8 mouse cellular contexts compared by ENCODE assay signal in genomic region chr3:87960586-87961191, GRCm38 (mm10). TPM values are rescaled to one million over a fixed set of nuclear protein-coding genes. Genes with fewer than 3 reads are reported as not detected.
DNase-seq lines count a peak whose midpoint lies in the region; ATAC-seq and TF ChIP-seq lines count a peak whose summit lies in the region.

No protein-coding gene starts in this region.

- no peaks in the 10 kb centered on the region for H3K36me3 ChIP-seq in embryonic facial prominence, embryonic 15.5 days
- no peaks in the 10 kb centered on the region for H3K36me3 ChIP-seq in kidney, embryonic 14.5 days (ENCODE audit: control insufficient read depth, insufficient read depth, low read length)
- H3K36me3 ChIP-seq in limb, embryonic 14.5 days (ENCODE audit: control insufficient read depth, insufficient read depth, low read length): no peaks in the 10 kb centered on the region
- no peaks in the 10 kb centered on the region for H3K36me3 ChIP-seq in midbrain, postnatal 0 days (ENCODE audit: insufficient read depth, low read length)

- no peak overlapping the region for H3K4me3 ChIP-seq in bone marrow, adult 2 months (replicated peaks; ENCODE audit: control insufficient read depth, low read depth, low read length)
- peak overlapping the region; percentile 45 for H3K4me3 ChIP-seq in embryonic facial prominence, embryonic 15.5 days (replicated peaks)
- peak overlapping the region; percentile 46 for H3K4me3 ChIP-seq in kidney, embryonic 14.5 days (ENCODE audit: low read length)
- peak overlapping the region; percentile 33 for H3K4me3 ChIP-seq in limb, embryonic 14.5 days (replicated peaks; ENCODE audit: low read length)
- peak overlapping the region; percentile 42 for H3K4me3 ChIP-seq in midbrain, postnatal 0 days (ENCODE audit: low read depth, low read length)

- no peaks in the 10 kb centered on the region for H3K4me1 ChIP-seq in bone marrow, adult 2 months (ENCODE audit: control insufficient read depth, insufficient read depth, low read length)
- H3K4me1 ChIP-seq in embryonic facial prominence, embryonic 15.5 days: peaks cover 33% of the 10 kb centered on the region
- H3K4me1 ChIP-seq in kidney, embryonic 14.5 days (ENCODE audit: control insufficient read depth, insufficient read depth, low read length): peaks cover 25% of the 10 kb centered on the region
- H3K4me1 ChIP-seq in limb, embryonic 14.5 days (ENCODE audit: control insufficient read depth, insufficient read depth, low read length): peaks cover 29% of the 10 kb centered on the region
- no peaks in the 10 kb centered on the region for H3K4me1 ChIP-seq in midbrain, postnatal 0 days (ENCODE audit: insufficient read depth, low read length)

- peak overlapping the region; percentile 28; the same call in 1 of the 2 replicates for H3K9ac ChIP-seq in embryonic facial prominence, embryonic 15.5 days
- H3K9ac ChIP-seq in kidney, embryonic 14.5 days (ENCODE audit: low read depth, low read length): peak overlapping the region; percentile 75
- H3K9ac ChIP-seq in limb, embryonic 14.5 days (ENCODE audit: low read depth, low read length, severe bottlenecking): peak overlapping the region; percentile 51
- peak overlapping the region; percentile 55 for H3K9ac ChIP-seq in midbrain, postnatal 0 days (replicated peaks; ENCODE audit: low read length, poor library complexity, severe bottlenecking)

- peak; percentile 76 for TF ChIP-seq CTCF in bone marrow, adult 2 months (IDR thresholded peaks at IDR 0.05; ENCODE audit: control insufficient read depth, insufficient read depth, low read length)
- peak; percentile 98 for TF ChIP-seq CTCF in midbrain, postnatal 0 days (IDR thresholded peaks at IDR 0.05)

- DNase-seq in A20 (ENCODE audit: low read depth, low spot score): peak; percentile 78
- DNase-seq in heart, adult 9 months (ENCODE audit: low spot score in 2 of 2): peak; percentile 87 to 90
- DNase-seq in limb, embryonic 14.5 days (ENCODE audit: low spot score): peak; percentile 98
- peak; percentile 97 for DNase-seq in midbrain, postnatal 0 days (ENCODE audit: low spot score)
- peak; percentile 38 to 76 for DNase-seq in spleen, postnatal 10 days (ENCODE audit: low spot score in 2 of 2)

- H3K4me2 ChIP-seq in embryonic facial prominence, embryonic 15.5 days (replicated peaks): peak overlapping the region; percentile 80
- peak overlapping the region; percentile 79 for H3K4me2 ChIP-seq in kidney, embryonic 14.5 days (replicated peaks; ENCODE audit: low read depth, low read length)
- peak overlapping the region; percentile 47 for H3K4me2 ChIP-seq in limb, embryonic 14.5 days (replicated peaks; ENCODE audit: low read depth, low read length, severe bottlenecking)
- peak overlapping the region; percentile 75 for H3K4me2 ChIP-seq in midbrain, postnatal 0 days (ENCODE audit: low read depth, low read length, poor library complexity, severe bottlenecking)

- TF ChIP-seq POLR2A in bone marrow, adult 2 months (IDR thresholded peaks at IDR 0.05; ENCODE audit: borderline replicate concordance, control insufficient read depth, low read depth, low read length): no peak
- peak; percentile 60; the same call in 1 of the 2 replicates for TF ChIP-seq POLR2A in limb, embryonic 14.5 days (IDR thresholded peaks at IDR 0.05; ENCODE audit: borderline replicate concordance, extremely low read depth, insufficient read depth, insufficient read length)

- WGBS in bone marrow, adult 2 months: under 1% methylated on average over 27 of the region's 27 CpGs
- under 1% methylated on average over 27 of the region's 27 CpGs for WGBS in embryonic facial prominence, embryonic 15.5 days
- under 1% methylated on average over 27 of the region's 27 CpGs for WGBS in kidney, embryonic 14.5 days
- 4% methylated on average over 23 of the region's 27 CpGs for WGBS in limb, embryonic 14.5 days
- WGBS in midbrain, postnatal 0 days: under 1% methylated on average over 27 of the region's 27 CpGs

- ATAC-seq in embryonic facial prominence, embryonic 15.5 days (ENCODE audit: insufficient number of reproducible peaks, low FRiP score, low TSS enrichment, low read depth): peak; percentile 97
- peak; percentile 97 for ATAC-seq in kidney, embryonic 14.5 days (ENCODE audit: low FRiP score, low TSS enrichment)
- peak; percentile 98 for ATAC-seq in limb, embryonic 14.5 days (ENCODE audit: low FRiP score, low read depth)
- ATAC-seq in midbrain, postnatal 0 days (ENCODE audit: low FRiP score): peak; percentile 96

- H3K27ac ChIP-seq in bone marrow, adult 2 months (ENCODE audit: control insufficient read depth, insufficient read depth, low read depth, low read length, poor library complexity): no peak overlapping the region
- H3K27ac ChIP-seq in embryonic facial prominence, embryonic 15.5 days (replicated peaks): peak overlapping the region; percentile 97
- H3K27ac ChIP-seq in kidney, embryonic 14.5 days (ENCODE audit: low read depth, low read length): peak overlapping the region; percentile 97
- H3K27ac ChIP-seq in limb, embryonic 14.5 days (replicated peaks; ENCODE audit: low read depth, low read length): peak overlapping the region; percentile 92
- peak overlapping the region; percentile 52 for H3K27ac ChIP-seq in midbrain, postnatal 0 days (ENCODE audit: low read depth, low read length)

- H3K9me3 ChIP-seq in embryonic facial prominence, embryonic 15.5 days (replicated peaks): no peaks in the 10 kb centered on the region
- no peaks in the 10 kb centered on the region for H3K9me3 ChIP-seq in kidney, embryonic 14.5 days (ENCODE audit: control insufficient read depth, low read length)
- H3K9me3 ChIP-seq in limb, embryonic 14.5 days (ENCODE audit: control insufficient read depth, low read length): no peaks in the 10 kb centered on the region
- H3K9me3 ChIP-seq in midbrain, postnatal 0 days (ENCODE audit: low read length): no peaks in the 10 kb centered on the region

- no peaks in the 10 kb centered on the region for H3K27me3 ChIP-seq in embryonic facial prominence, embryonic 15.5 days
- no peaks in the 10 kb centered on the region for H3K27me3 ChIP-seq in kidney, embryonic 14.5 days (ENCODE audit: control insufficient read depth, insufficient read depth, low read length)
- no peaks in the 10 kb centered on the region for H3K27me3 ChIP-seq in limb, embryonic 14.5 days (ENCODE audit: control insufficient read depth, insufficient read depth, low read length)
- H3K27me3 ChIP-seq in midbrain, postnatal 0 days (ENCODE audit: insufficient read depth, low read length): 0 out of 2 replicates have a peak, but pooled peaks cover 3% of the 10 kb centered on the region

RNA-seq across cellular contexts. Expression of gene Nes, which starts 10.2 kb away (rescaled TPM):
- 0.41 and 0.67 TPM in 2 replicates for polyA plus RNA-seq in bone marrow, adult 2 months (2011; ENCODE audit: insufficient read depth, insufficient read length, low replicate concordance, missing spikeins)
- 41.9 and 57.3 TPM in 2 replicates for polyA plus RNA-seq in embryonic facial prominence, embryonic 15.5 days (2015; fragmentation: Nextera tagmentation; extraction: Ambion mirVana)
- 14.8 and 26.1 TPM in 2 replicates for polyA plus RNA-seq in kidney, embryonic 14.5 days (2014; fragmentation: Nextera tagmentation; extraction: Ambion mirVana)
- 28.4 and 36.0 TPM in 2 replicates for polyA plus RNA-seq in limb, embryonic 14.5 days (2012; rRNA removed)
- polyA plus RNA-seq in limb, embryonic 14.5 days (2014; fragmentation: Nextera tagmentation; extraction: Ambion mirVana): 24.5 and 28.7 TPM in 2 replicates
- total RNA-seq in midbrain, postnatal 0 days (2014; rRNA removed): 22.4 and 37.1 TPM in 2 replicates
- polyA plus RNA-seq in midbrain, postnatal 0 days (2015; fragmentation: Nextera tagmentation; extraction: Ambion mirVana): 8.2 and 8.8 TPM in 2 replicates

RNA-seq across cellular contexts. Expression of gene Crabp2, which starts 12.2 kb away (rescaled TPM):
- 3.3 TPM in 1 of 2 replicates, not detected in the other for polyA plus RNA-seq in bone marrow, adult 2 months (2011; ENCODE audit: insufficient read depth, insufficient read length, low replicate concordance, missing spikeins)
- 200 and 206 TPM in 2 replicates for polyA plus RNA-seq in embryonic facial prominence, embryonic 15.5 days (2015; fragmentation: Nextera tagmentation; extraction: Ambion mirVana)
- polyA plus RNA-seq in kidney, embryonic 14.5 days (2014; fragmentation: Nextera tagmentation; extraction: Ambion mirVana): 113 and 169 TPM in 2 replicates
- polyA plus RNA-seq in limb, embryonic 14.5 days (2012; rRNA removed): 176 and 192 TPM in 2 replicates
- 267 and 331 TPM in 2 replicates for polyA plus RNA-seq in limb, embryonic 14.5 days (2014; fragmentation: Nextera tagmentation; extraction: Ambion mirVana)
- 19.2 and 27.1 TPM in 2 replicates for total RNA-seq in midbrain, postnatal 0 days (2014; rRNA removed)
- polyA plus RNA-seq in midbrain, postnatal 0 days (2015; fragmentation: Nextera tagmentation; extraction: Ambion mirVana): 49.0 and 50.8 TPM in 2 replicates

RNA-seq across cellular contexts. Expression of gene Rrnad1, which starts 30.2 kb away (rescaled TPM):
- 16.2 and 27.7 TPM in 2 replicates for polyA plus RNA-seq in bone marrow, adult 2 months (2011; ENCODE audit: insufficient read depth, insufficient read length, low replicate concordance, missing spikeins)
- polyA plus RNA-seq in embryonic facial prominence, embryonic 15.5 days (2015; fragmentation: Nextera tagmentation; extraction: Ambion mirVana): 19.8 and 22.4 TPM in 2 replicates
- polyA plus RNA-seq in kidney, embryonic 14.5 days (2014; fragmentation: Nextera tagmentation; extraction: Ambion mirVana): 19.3 and 21.6 TPM in 2 replicates
- 53.6 and 61.8 TPM in 2 replicates for polyA plus RNA-seq in limb, embryonic 14.5 days (2012; rRNA removed)
- 15.6 and 18.7 TPM in 2 replicates for polyA plus RNA-seq in limb, embryonic 14.5 days (2014; fragmentation: Nextera tagmentation; extraction: Ambion mirVana)
- total RNA-seq in midbrain, postnatal 0 days (2014; rRNA removed): 27.8 and 28.2 TPM in 2 replicates
- 17.6 and 19.1 TPM in 2 replicates for polyA plus RNA-seq in midbrain, postnatal 0 days (2015; fragmentation: Nextera tagmentation; extraction: Ambion mirVana)

RNA-seq across cellular contexts. Expression of gene Isg20l2, which starts 30.6 kb away (rescaled TPM):
- polyA plus RNA-seq in bone marrow, adult 2 months (2011; ENCODE audit: insufficient read depth, insufficient read length, low replicate concordance, missing spikeins): 16.4 and 18.4 TPM in 2 replicates
- polyA plus RNA-seq in embryonic facial prominence, embryonic 15.5 days (2015; fragmentation: Nextera tagmentation; extraction: Ambion mirVana): 54.5 and 56.2 TPM in 2 replicates
- polyA plus RNA-seq in kidney, embryonic 14.5 days (2014; fragmentation: Nextera tagmentation; extraction: Ambion mirVana): 34.6 and 45.5 TPM in 2 replicates
- polyA plus RNA-seq in limb, embryonic 14.5 days (2012; rRNA removed): 35.7 and 39.7 TPM in 2 replicates
- 26.7 and 27.0 TPM in 2 replicates for polyA plus RNA-seq in limb, embryonic 14.5 days (2014; fragmentation: Nextera tagmentation; extraction: Ambion mirVana)
- 20.5 and 21.0 TPM in 2 replicates for total RNA-seq in midbrain, postnatal 0 days (2014; rRNA removed)
- polyA plus RNA-seq in midbrain, postnatal 0 days (2015; fragmentation: Nextera tagmentation; extraction: Ambion mirVana): 13.6 and 14.7 TPM in 2 replicates

RNA-seq across cellular contexts. Expression of gene Bcan, which starts 39.3 kb away (rescaled TPM):
- polyA plus RNA-seq in bone marrow, adult 2 months (2011; ENCODE audit: insufficient read depth, insufficient read length, low replicate concordance, missing spikeins): 0.95 TPM in 1 of 2 replicates, not detected in the other
- polyA plus RNA-seq in embryonic facial prominence, embryonic 15.5 days (2015; fragmentation: Nextera tagmentation; extraction: Ambion mirVana): 0.38 and 0.61 TPM in 2 replicates
- polyA plus RNA-seq in kidney, embryonic 14.5 days (2014; fragmentation: Nextera tagmentation; extraction: Ambion mirVana): not detected in 2 replicates
- 1.6 and 1.8 TPM in 2 replicates for polyA plus RNA-seq in limb, embryonic 14.5 days (2012; rRNA removed)
- polyA plus RNA-seq in limb, embryonic 14.5 days (2014; fragmentation: Nextera tagmentation; extraction: Ambion mirVana): 0.39 and 0.41 TPM in 2 replicates
- 248 and 284 TPM in 2 replicates for total RNA-seq in midbrain, postnatal 0 days (2014; rRNA removed)
- polyA plus RNA-seq in midbrain, postnatal 0 days (2015; fragmentation: Nextera tagmentation; extraction: Ambion mirVana): 180 and 212 TPM in 2 replicates

Comparison
In these comparisons a context has a peak if more than half of its experiments do, and no peak if none do; other contexts are left out.
1. RNA of gene Crabp2, which starts 12.2 kb away (polyA plus RNA-seq): 176 to 331 TPM in limb, embryonic 14.5 days, 200 to 206 TPM in embryonic facial prominence, embryonic 15.5 days, 113 to 169 TPM in kidney, embryonic 14.5 days and 49.0 to 50.8 TPM in midbrain, postnatal 0 days; 3.3 TPM in bone marrow, adult 2 months; every median in the first group is over 10 times any median in the second.
2. Peak in every context shown above with its lines, with median percentiles within 50 percentile points of each other: DNase-seq, ATAC-seq, H3K4me2 ChIP-seq and H3K9ac ChIP-seq.